Mouse (Mus musculus) heart, postnatal 36 days (tissue): ENCODE measurements at regions not wholly inside any gene's neighbourhood (a gene's known extent, or its start where the extent isn't known, plus 50 kb on each side); places are given as distances from the start of the nearest gene placed in this dataset.
"Not testable (repeated sequence)": the region's sequence is repeated elsewhere in the genome, so short reads cannot be mapped to it uniquely, and the experiment has no call there.

Experiments
- DNase-seq, 2 experiments: peaks; one replicate each; pipeline ENCODE4 v3.0.0; 2021 to 2022
- intact Hi-C: fragments of 180-260 bp; cut with DNase I; formaldehyde crosslinking; loops from one replicate; pipeline ENCODE4 v1.15.1; 2025

- intact Hi-C loops: loop anchor here (5.0 kb wide), 1 partner anchor 251 kb away; no protein-coding TSS in a partner anchor
- peak in 1 of 2 experiments; percentile 5 for DNase-seq
These were observed 240.6 kb downstream of the Ano6 start for GRCm38 (mm10) chr15:96031085-96031780.

GRCm38 (mm10) chr15:96035273-96035672, 244.6 kb downstream of the Ano6 start:
- intact Hi-C loops: no loop called here
- no peak for DNase-seq

GRCm38 (mm10) chr15:96045561-96045960, 241.8 kb upstream of the Arid2 start:
- no peak for DNase-seq
- intact Hi-C loops: no loop called here

GRCm38 (mm10) chr15:96046651-96047050, 240.7 kb upstream of the Arid2 start:
- intact Hi-C loops: no loop called here
- DNase-seq: no peak

GRCm38 (mm10) chr15:96050416-96050815, 236.9 kb upstream of the Arid2 start:
- DNase-seq: no peak
- intact Hi-C loops: no loop called here

- intact Hi-C loops: no loop called here
- DNase-seq: no peak
These were observed 234.7 kb upstream of the Arid2 start for GRCm38 (mm10) chr15:96052586-96052985.

GRCm38 (mm10) chr15:96055361-96055760, 232.0 kb upstream of the Arid2 start:
- intact Hi-C loops: no loop called here
- DNase-seq: no peak

- intact Hi-C loops: no loop called here
- no peak for DNase-seq
These were observed 231.4 kb upstream of the Arid2 start for GRCm38 (mm10) chr15:96055796-96056473.

- intact Hi-C loops: no loop called here
- DNase-seq: peak in 1 of 2 experiments; percentile 5
These were observed 227.7 kb upstream of the Arid2 start for GRCm38 (mm10) chr15:96059623-96060022.

- no peak for DNase-seq
- intact Hi-C loops: no loop called here
These were observed 222.7 kb upstream of the Arid2 start for GRCm38 (mm10) chr15:96064499-96065217.

- DNase-seq: no peak
- intact Hi-C loops: no loop called here
These were observed 211.7 kb upstream of the Arid2 start for GRCm38 (mm10) chr15:96075615-96076014.

- no peak for DNase-seq
- intact Hi-C loops: no loop called here
These were observed 209.6 kb upstream of the Arid2 start for GRCm38 (mm10) chr15:96077756-96078155.

GRCm38 (mm10) chr15:96078580-96078979, 208.7 kb upstream of the Arid2 start:
- intact Hi-C loops: no loop called here
- no peak for DNase-seq

- intact Hi-C loops: no loop called here
- DNase-seq: no peak
These were observed 197.6 kb upstream of the Arid2 start for GRCm38 (mm10) chr15:96089676-96090075.

- DNase-seq: no peak
- intact Hi-C loops: no loop called here
These were observed 190.9 kb upstream of the Arid2 start for GRCm38 (mm10) chr15:96096438-96096837.

- intact Hi-C loops: no loop called here
- no peak for DNase-seq
These were observed 188.5 kb upstream of the Arid2 start for GRCm38 (mm10) chr15:96098821-96099220.

- intact Hi-C loops, DNase-seq: not testable (repeated sequence)
These were observed 187.3 kb upstream of the Arid2 start for GRCm38 (mm10) chr15:96099844-96100640.

- peak; percentile 18 to 40 for DNase-seq
These were observed 183.6 kb upstream of the Arid2 start for GRCm38 (mm10) chr15:96103737-96104136.

GRCm38 (mm10) chr15:96107503-96107902, 179.8 kb upstream of the Arid2 start:
- no peak for DNase-seq
- intact Hi-C loops: no loop called here

More at GRCm38 (mm10) chr15:96103737-96104136, 183.6 kb upstream of the Arid2 start:
- intact Hi-C loops: loop anchor here (2.0 kb wide), 1 partner anchor 181 kb away; no protein-coding TSS in a partner anchor

GRCm38 (mm10) chr15:96113091-96113490, 174.2 kb upstream of the Arid2 start:
- intact Hi-C loops: no loop called here
- no peak for DNase-seq

GRCm38 (mm10) chr15:96114616-96115015, 172.7 kb upstream of the Arid2 start:
- intact Hi-C loops: no loop called here
- no peak for DNase-seq
